Mouse (Mus musculus) hindbrain, embryonic 11.5 days (tissue): ENCODE data around the gene Thap8. TPM values are rescaled to one million over a fixed set of nuclear protein-coding genes. Genes with fewer than 3 reads are reported as not detected.

Experiments
- ATAC-seq: fragments of 200-750 bp; cut with Nextera tagmentation; 2 replicates; pipeline ENCODE4 v1.8.0; 2017; ENCODE audit warnings: mild to moderate bottlenecking, moderate TSS enrichment, moderate library complexity; ENCODE audit not compliant: low FRiP score
- DNase-seq: peaks from one replicate; pipeline ENCODE4 v3.0.0-alpha.2; 2015; ENCODE audit warnings: low spot score
- H3K27ac ChIP-seq: fragments of 300-500 bp; sonication (generic); 2 replicates; pipeline ENCODE4 v1.5.1; 2014; ENCODE audit warnings: mild to moderate bottlenecking, low read depth, low read length
- H3K27me3 ChIP-seq: fragments of 300-500 bp; sonication (generic); 2 replicates; pipeline ENCODE4 v1.6.1; 2014; ENCODE audit warnings: mild to moderate bottlenecking, low read length, moderate library complexity, mixed read lengths; ENCODE audit not compliant: control insufficient read depth, insufficient read depth
- H3K36me3 ChIP-seq: fragments of 300-500 bp; sonication (generic); 2 replicates; pipeline ENCODE4 v1.6.1; 2014; ENCODE audit warnings: mild to moderate bottlenecking, low read length, moderate library complexity, mixed read lengths; ENCODE audit not compliant: control insufficient read depth, insufficient read depth
- H3K4me1 ChIP-seq: fragments of 300-500 bp; sonication (generic); replicated peaks from 2 replicates; pipeline ENCODE4 v1.6.1; 2014; ENCODE audit warnings: low read length, mixed read lengths; ENCODE audit not compliant: control insufficient read depth, insufficient read depth
- H3K4me2 ChIP-seq: fragments of 300-500 bp; sonication (generic); replicated peaks from 2 replicates; pipeline ENCODE4 v1.6.1; 2014; ENCODE audit warnings: mild to moderate bottlenecking, low read depth, low read length
- H3K4me3 ChIP-seq: fragments of 300-500 bp; sonication (generic); 2 replicates; pipeline ENCODE4 v1.5.1; 2014; ENCODE audit warnings: low read depth, low read length
- H3K9ac ChIP-seq: fragments of 300-500 bp; sonication (generic); 2 replicates; pipeline ENCODE4 v1.6.1; 2014; ENCODE audit warnings: low read depth, low read length
- H3K9me3 ChIP-seq: fragments of 300-500 bp; sonication (generic); 2 replicates; pipeline ENCODE4 v1.6.1; 2016; ENCODE audit warnings: low read length; ENCODE audit not compliant: control insufficient read depth
- WGBS: fragments of 180-500 bp; shearing (Covaris S2); extraction: QIAGEN DNeasy Blood & Tissue Kit; methylation state at CpG from one replicate; pipeline ENCODE4 v1.1.7; 2014; 5-methylcytosine and 5-hydroxymethylcytosine counted together
- polyA plus RNA-seq: library from polyadenylated mRNA; unstranded; fragments of >200 nt; fragmentation: Nextera tagmentation; extraction: Ambion mirVana; gene quantifications from 2 replicates; pipeline ENCODE4 v1.2.1, GENCODE M21; 2014

Gene Thap8
- polyA plus RNA-seq, 1 experiment from 2014 or later, result 0.25 TPM

DNA sequence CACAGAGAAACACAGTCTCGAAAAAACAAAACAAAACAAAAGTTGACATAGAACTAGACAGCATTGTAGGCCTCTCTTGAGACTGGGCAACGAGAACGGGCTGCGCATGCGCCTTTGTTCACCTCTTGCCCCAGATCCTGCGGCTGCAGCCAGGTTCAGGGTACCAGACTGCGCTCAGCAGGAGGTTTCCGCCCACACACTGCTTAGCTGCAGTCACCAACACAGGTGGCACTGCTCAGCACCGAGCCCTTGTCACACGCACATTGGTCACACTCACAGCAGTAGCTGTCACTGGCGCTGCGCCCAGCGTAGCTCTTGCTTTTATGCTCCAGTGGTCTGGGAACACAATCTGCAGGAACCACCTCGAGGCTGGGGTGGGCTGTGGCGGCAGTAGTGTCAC lies 47.2 kb downstream of the Thap8 start:
- Histone ChIP-seq H3K4me3 (no peak overlapping the region), H3K27me3 (no peaks in the 10 kb centered on the region), H3K9ac (no peak overlapping the region), H3K4me2 (no peak overlapping the region), H3K27ac (no peak overlapping the region), H3K9me3 (no peaks in the 10 kb centered on the region), H3K36me3 (no peaks in the 10 kb centered on the region), H3K4me1 (no peaks in the 10 kb centered on the region; the same call in 1 of the 2 replicates)
- DNase-seq (no peak), ATAC-seq (no peak)
- 57% methylated on average over 15 of the region's 15 CpGs for WGBS

GRCm38 (mm10) chr7:30328379-30328778 lies 48.5 kb downstream of the Thap8 start:
- Histone ChIP-seq H3K9ac (no peak overlapping the region), H3K4me2 (no peak overlapping the region), H3K27ac (no peak overlapping the region), H3K9me3 (no peaks in the 10 kb centered on the region), H3K27me3 (peaks cover 3% of the 10 kb centered on the region; the same call in 1 of the 2 replicates), H3K4me1 (no peaks in the 10 kb centered on the region; the same call in 1 of the 2 replicates), H3K4me3 (no peak overlapping the region), H3K36me3 (no peaks in the 10 kb centered on the region)
- DNase-seq, result no peak
- no peak for ATAC-seq
- 54% methylated on average over 10 of the region's 10 CpGs for WGBS

DNA sequence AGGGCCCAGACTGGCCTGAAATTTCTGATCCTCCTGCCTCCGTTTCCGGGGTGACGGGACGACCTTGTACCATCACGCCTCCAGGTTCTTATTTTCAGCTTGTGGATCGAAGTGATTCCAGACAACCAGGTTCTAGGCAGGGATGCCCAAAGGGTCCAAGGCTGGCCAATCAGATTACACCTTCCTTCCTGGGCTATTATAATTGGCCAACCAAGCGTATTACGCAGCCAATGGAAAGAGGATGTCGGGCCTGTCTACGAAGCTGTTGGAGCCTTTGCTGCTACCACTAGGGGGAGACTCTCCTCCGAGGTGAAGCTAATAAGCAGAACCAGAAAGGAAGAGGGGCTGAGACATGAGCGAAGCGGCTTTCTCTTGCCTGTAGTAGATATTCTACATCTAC lies 52.0 kb downstream of the Thap8 start:
- Histone ChIP-seq H3K4me2 (peak overlapping the region; percentile 35), H3K9ac (no peak overlapping the region), H3K4me1 (no peaks in the 10 kb centered on the region; the same call in 1 of the 2 replicates), H3K27me3 (peaks cover 4% of the 10 kb centered on the region), H3K4me3 (no peak overlapping the region), H3K9me3 (no peaks in the 10 kb centered on the region), H3K27ac (no peak overlapping the region), H3K36me3 (no peaks in the 10 kb centered on the region)
- ATAC-seq (peak; percentile 95), DNase-seq (peak; percentile 91)
- 5% methylated on average over 13 of the region's 13 CpGs for WGBS

- H3K9me3 ChIP-seq, result no peaks in the 10 kb centered on the region
- H3K27ac ChIP-seq, result no peak overlapping the region
- ATAC-seq (no peak), DNase-seq (no peak)
- 71% methylated on average over 18 of the region's 18 CpGs for WGBS
- H3K4me1 ChIP-seq, result no peaks in the 10 kb centered on the region; the same call in 1 of the 2 replicates
- no peak overlapping the region for H3K4me3 ChIP-seq
- H3K9ac ChIP-seq, result no peak overlapping the region
- no peak overlapping the region for H3K4me2 ChIP-seq
- no peaks in the 10 kb centered on the region for H3K36me3 ChIP-seq
- peaks cover 4% of the 10 kb centered on the region for H3K27me3 ChIP-seq
These were observed 52.8 kb downstream of the Thap8 start for GRCm38 (mm10) chr7:30332622-30333259.

- no peak overlapping the region for H3K27ac ChIP-seq
- no peak for ATAC-seq
- 84% methylated on average over 4 of the region's 4 CpGs for WGBS
These were observed 53.5 kb downstream of the Thap8 start for GRCm38 (mm10) chr7:30333436-30333835.

DNA sequence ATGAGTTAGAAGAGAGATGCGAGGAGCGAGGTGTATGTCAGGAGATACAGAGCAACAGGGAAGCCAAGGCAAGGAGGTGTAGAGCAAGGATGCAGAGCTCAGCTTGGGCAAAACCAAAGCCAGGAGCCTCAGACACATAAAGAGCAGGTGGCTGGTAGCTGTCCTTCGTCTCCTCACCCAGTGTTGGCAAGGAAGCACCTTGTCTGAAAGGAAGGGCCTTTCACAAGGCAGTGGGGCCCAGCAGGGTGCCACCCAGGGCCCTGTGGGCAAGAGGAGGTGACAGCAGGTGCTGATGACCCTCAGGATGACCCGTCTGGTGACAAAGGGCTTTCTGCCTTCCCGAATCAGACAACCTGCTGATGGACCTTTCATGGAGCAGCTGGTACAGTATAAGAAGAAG lies 54.7 kb downstream of the Thap8 start:
- no peak for ATAC-seq

More at GRCm38 (mm10) chr7:30333436-30333835, 53.5 kb downstream of the Thap8 start:
- no peak overlapping the region for H3K4me3 ChIP-seq
- H3K36me3 ChIP-seq, result no peaks in the 10 kb centered on the region
- H3K9ac ChIP-seq, result no peak overlapping the region
- H3K9me3 ChIP-seq, result no peaks in the 10 kb centered on the region
- no peak for DNase-seq
- H3K27me3 ChIP-seq, result peaks cover 4% of the 10 kb centered on the region
- no peak overlapping the region for H3K4me2 ChIP-seq
- H3K4me1 ChIP-seq, result no peaks in the 10 kb centered on the region; the same call in 1 of the 2 replicates

DNA sequence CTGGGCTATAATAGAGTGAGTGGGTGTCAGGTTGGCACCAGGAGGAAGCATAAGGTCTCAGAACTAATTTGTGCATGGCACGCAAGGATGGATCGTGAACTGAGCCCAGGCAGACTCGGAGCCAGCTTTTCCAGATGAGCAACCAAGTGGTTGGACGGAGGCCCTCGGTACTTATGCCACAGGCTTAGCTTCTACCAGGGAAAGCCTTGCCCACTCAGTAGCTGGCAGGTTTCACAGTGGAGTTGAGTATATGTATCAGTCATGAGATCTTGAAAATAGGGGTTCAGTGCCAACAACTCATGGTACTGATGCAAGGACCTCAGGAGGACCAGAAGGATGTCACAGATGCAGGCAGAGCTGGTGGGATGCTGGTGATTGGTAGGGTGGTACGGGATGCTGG lies 55.8 kb downstream of the Thap8 start:
- no peak overlapping the region for H3K4me2 ChIP-seq
- ATAC-seq (no peak), DNase-seq (no peak)
- H3K27ac ChIP-seq, result no peak overlapping the region
- no peaks in the 10 kb centered on the region; the same call in 1 of the 2 replicates for H3K4me1 ChIP-seq
- H3K4me3 ChIP-seq, result no peak overlapping the region
- WGBS, result 81% methylated on average over 6 of the region's 6 CpGs
- H3K36me3 ChIP-seq, result no peaks in the 10 kb centered on the region
- H3K9me3 ChIP-seq, result no peaks in the 10 kb centered on the region
- no peak overlapping the region for H3K9ac ChIP-seq
- H3K27me3 ChIP-seq, result peaks cover 4% of the 10 kb centered on the region

More for the DNA sequence above, 54.7 kb downstream of the Thap8 start:
- WGBS, result 57% methylated on average over 5 of the region's 5 CpGs
- Histone ChIP-seq H3K27me3 (peaks cover 4% of the 10 kb centered on the region), H3K9ac (no peak overlapping the region), H3K36me3 (no peaks in the 10 kb centered on the region), H3K4me3 (no peak overlapping the region), H3K4me2 (no peak overlapping the region), H3K9me3 (no peaks in the 10 kb centered on the region), H3K4me1 (no peaks in the 10 kb centered on the region; the same call in 1 of the 2 replicates), H3K27ac (no peak overlapping the region)
- DNase-seq, result no peak

DNA sequence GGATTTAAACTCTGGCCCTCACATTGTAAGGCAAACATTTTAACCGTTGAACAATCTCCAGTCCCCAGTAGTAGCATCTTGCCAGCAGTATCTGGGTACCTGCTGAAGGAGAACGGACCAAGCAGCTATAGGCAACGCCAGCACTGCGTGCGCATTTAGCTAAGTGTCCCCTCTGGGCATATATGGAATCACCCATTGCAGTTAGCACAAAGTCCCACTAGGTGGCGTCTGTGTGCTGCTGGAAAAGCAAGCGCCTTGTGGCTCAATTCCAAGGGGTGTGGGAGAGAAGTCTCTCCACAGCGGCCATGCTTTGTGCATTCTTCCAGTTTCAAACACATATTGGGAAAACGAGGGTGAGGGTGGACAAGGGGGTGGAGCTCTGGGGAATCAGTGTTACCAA lies 56.5 kb downstream of the Thap8 start:
- no peaks in the 10 kb centered on the region; the same call in 1 of the 2 replicates for H3K4me1 ChIP-seq
- H3K4me3 ChIP-seq, result no peak overlapping the region
- DNase-seq (peak; percentile 94), ATAC-seq (peak; percentile 48)
- no peaks in the 10 kb centered on the region for H3K36me3 ChIP-seq
- no peaks in the 10 kb centered on the region for H3K9me3 ChIP-seq
- no peak overlapping the region for H3K4me2 ChIP-seq
- H3K9ac ChIP-seq, result no peak overlapping the region
- 3% methylated on average over 9 of the region's 9 CpGs for WGBS
- H3K27me3 ChIP-seq, result peaks cover 4% of the 10 kb centered on the region
- no peak overlapping the region for H3K27ac ChIP-seq

DNA sequence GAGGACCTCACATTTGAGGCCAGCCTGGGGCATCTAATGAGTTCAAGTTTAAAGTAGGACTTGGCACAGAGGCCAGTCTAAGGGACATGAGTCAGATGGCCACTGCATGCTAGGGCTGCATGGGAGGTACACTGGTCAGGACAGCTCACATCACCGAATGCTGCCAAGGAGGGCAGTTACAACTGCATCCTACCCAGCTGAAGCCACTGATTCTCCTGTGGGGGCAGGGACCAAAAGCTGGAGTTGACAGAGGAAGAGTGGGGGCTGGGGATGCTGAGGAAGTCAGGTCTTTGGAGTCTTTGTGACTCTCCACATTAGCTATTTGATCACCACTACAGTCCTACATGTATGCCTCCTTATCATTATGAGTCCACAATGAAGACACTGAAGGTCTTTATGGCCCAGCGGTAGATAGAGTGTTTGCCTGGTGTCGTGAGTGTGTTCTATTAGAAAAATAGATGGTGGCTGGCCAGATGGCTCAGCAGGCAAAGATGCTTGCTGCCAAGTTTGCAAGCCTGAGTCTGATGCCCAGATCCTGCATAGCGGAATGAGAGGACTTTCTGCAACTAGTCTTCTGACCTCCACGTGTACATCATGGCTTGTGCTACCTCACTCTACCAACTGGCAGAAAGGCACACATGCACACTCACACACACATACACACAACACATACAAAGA lies 59.7 kb downstream of the Thap8 start:
- ATAC-seq (no peak), DNase-seq (no peak)
- Histone ChIP-seq H3K36me3 (no peaks in the 10 kb centered on the region), H3K27ac (no peak overlapping the region), H3K27me3 (peaks cover 2% of the 10 kb centered on the region; the same call in 1 of the 2 replicates), H3K9me3 (no peaks in the 10 kb centered on the region), H3K4me3 (no peak overlapping the region), H3K9ac (no peak overlapping the region), H3K4me1 (no peaks in the 10 kb centered on the region), H3K4me2 (no peak overlapping the region)
- WGBS, result 73% methylated on average over 5 of the region's 5 CpGs
